Mouse (Mus musculus): ENCODE measurements at regions not wholly inside any gene's neighbourhood (a gene's known extent, or its start where the extent isn't known, plus 50 kb on each side); places are given as distances from the start of the nearest gene placed in this dataset.
"Not testable (repeated sequence)": the region's sequence is repeated elsewhere in the genome, so short reads cannot be mapped to it uniquely, and the experiment has no call there.

DNA sequence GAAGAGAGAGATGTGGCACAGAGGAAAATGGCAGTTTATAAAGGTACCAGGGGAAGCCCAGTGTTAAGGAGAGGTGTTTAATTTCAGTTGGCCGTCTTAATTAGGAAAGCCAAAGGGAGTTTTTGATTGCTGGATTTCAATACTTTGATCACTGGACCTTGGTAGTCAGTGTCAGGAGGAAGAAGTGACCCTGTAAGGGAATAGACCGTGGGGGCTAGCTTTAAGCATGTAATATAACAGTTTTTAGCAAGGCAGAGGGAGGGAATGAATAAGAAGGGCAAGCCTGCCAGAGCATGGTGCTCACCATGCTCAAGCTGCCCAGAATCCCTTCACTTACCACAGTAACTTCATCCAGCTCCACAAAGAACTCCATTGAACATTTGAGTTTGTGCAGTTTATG is 437.1 kb downstream of the Epm2a start:
- no peak for ATAC-seq (ENCODE audit: low read depth)
- WGBS (ENCODE audit: insufficient replicate concordance) = 43% methylated on average over 2 of the region's 2 CpGs
- H3K4me1 ChIP-seq (ENCODE audit: control insufficient read depth, low read depth, low read length) = no peaks in the 10 kb centered on the region

DNA sequence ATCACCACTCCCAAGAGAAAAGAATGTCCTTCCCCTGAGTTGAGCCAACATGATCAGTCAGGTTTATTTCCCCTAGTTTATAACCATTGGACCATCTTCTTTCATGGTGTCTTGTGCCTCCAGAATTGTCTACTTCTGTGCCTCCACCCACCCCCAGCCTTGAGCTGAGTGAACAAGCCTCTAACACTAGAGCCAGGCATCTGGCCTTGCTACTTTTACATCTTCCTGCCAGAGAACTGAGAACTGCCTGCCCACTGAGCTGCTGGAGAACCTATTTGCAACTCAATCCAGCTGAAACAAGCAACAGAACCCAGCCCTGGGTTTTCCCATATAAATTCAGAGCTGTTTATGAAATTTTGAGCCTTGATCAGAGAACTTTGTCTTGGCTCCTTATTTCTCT is 444.0 kb downstream of the Epm2a start:
- H3K9ac ChIP-seq (ENCODE audit: low read depth, low read length) = no peak overlapping the region
- H3K4me2 ChIP-seq (ENCODE audit: low read depth, low read length) = no peak overlapping the region
- no peaks in the 10 kb centered on the region for H3K9me3 ChIP-seq (replicated peaks; ENCODE audit: control insufficient read depth, low read length)
- H3K27ac ChIP-seq (ENCODE audit: low read length) = no peak overlapping the region
- no peaks in the 10 kb centered on the region for H3K4me1 ChIP-seq (ENCODE audit: control insufficient read depth, low read depth, low read length)
- no peak for ATAC-seq (ENCODE audit: low read depth)
- no peak overlapping the region for H3K4me3 ChIP-seq (ENCODE audit: low read depth, low read length)
- H3K27me3 ChIP-seq (ENCODE audit: control insufficient read depth, insufficient read depth, low read depth, low read length) = no peaks in the 10 kb centered on the region
- H3K36me3 ChIP-seq (ENCODE audit: control insufficient read depth, insufficient read depth) = no peaks in the 10 kb centered on the region

More for the DNA sequence above, 437.1 kb downstream of the Epm2a start:
- no peak overlapping the region for H3K4me3 ChIP-seq (ENCODE audit: low read depth, low read length)
- no peak overlapping the region for H3K9ac ChIP-seq (ENCODE audit: low read depth, low read length)
- H3K4me2 ChIP-seq (ENCODE audit: low read depth, low read length) = no peak overlapping the region
- no peaks in the 10 kb centered on the region for H3K36me3 ChIP-seq (ENCODE audit: control insufficient read depth, insufficient read depth)
- no peak overlapping the region for H3K27ac ChIP-seq (ENCODE audit: low read length)
- H3K27me3 ChIP-seq (ENCODE audit: control insufficient read depth, insufficient read depth, low read depth, low read length) = no peaks in the 10 kb centered on the region
- no peaks in the 10 kb centered on the region; the same call in 1 of the 2 replicates for H3K9me3 ChIP-seq (replicated peaks; ENCODE audit: control insufficient read depth, low read length)

- no peak for ATAC-seq (ENCODE audit: low read depth)
- WGBS (ENCODE audit: insufficient replicate concordance) = 60% methylated on average over 3 of the region's 3 CpGs
- Histone ChIP-seq H3K4me3 (ENCODE audit: low read depth, low read length) (no peak overlapping the region), H3K4me1 (ENCODE audit: control insufficient read depth, low read depth, low read length) (no peaks in the 10 kb centered on the region), H3K27me3 (ENCODE audit: control insufficient read depth, insufficient read depth, low read depth, low read length) (no peaks in the 10 kb centered on the region), H3K4me2 (ENCODE audit: low read depth, low read length) (no peak overlapping the region), H3K36me3 (ENCODE audit: control insufficient read depth, insufficient read depth) (no peaks in the 10 kb centered on the region), H3K9me3 (replicated peaks; ENCODE audit: control insufficient read depth, low read length) (no peaks in the 10 kb centered on the region), H3K27ac (ENCODE audit: low read length) (no peak overlapping the region), H3K9ac (ENCODE audit: low read depth, low read length) (no peak overlapping the region)
Observed at GRCm38 (mm10) chr10:11799510-11799909, 456.3 kb downstream of the Epm2a start.

- ATAC-seq (ENCODE audit: low read depth); H3K27me3 ChIP-seq (ENCODE audit: control insufficient read depth, insufficient read depth, low read depth, low read length); H3K4me2 ChIP-seq (ENCODE audit: low read depth, low read length); H3K27ac ChIP-seq (ENCODE audit: low read length); H3K36me3 ChIP-seq (ENCODE audit: control insufficient read depth, insufficient read depth); H3K9ac ChIP-seq (ENCODE audit: low read depth, low read length); H3K4me1 ChIP-seq (ENCODE audit: control insufficient read depth, low read depth, low read length); H3K4me3 ChIP-seq (ENCODE audit: low read depth, low read length); H3K9me3 ChIP-seq (replicated peaks; ENCODE audit: control insufficient read depth, low read length): not testable (repeated sequence)
- 66% methylated on average over 13 of the region's 13 CpGs for WGBS (ENCODE audit: insufficient replicate concordance)
Observed at GRCm38 (mm10) chr10:11801372-11802230, 458.4 kb downstream of the Epm2a start.

DNA sequence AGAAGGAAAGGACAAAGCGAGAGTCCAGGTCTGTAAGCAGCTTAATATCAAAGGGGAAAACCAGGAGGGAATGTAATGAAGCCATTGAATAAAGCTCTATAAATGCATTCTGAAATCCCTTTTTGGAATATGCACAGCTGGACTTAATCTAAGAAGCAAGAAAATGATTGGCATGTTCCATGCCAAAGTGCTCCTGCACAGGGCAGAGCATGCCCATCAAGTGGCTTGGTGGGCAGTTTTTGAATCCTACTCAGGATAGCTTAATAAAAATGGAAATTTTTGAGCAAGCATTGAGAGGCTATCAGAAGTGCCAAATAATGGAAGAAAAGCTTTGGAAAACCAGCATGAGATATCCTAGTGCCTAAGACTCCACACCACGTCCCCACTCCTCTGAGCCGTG is 466.1 kb downstream of the Epm2a start:
- ATAC-seq (ENCODE audit: low read depth) = no peak
- no peak overlapping the region for H3K9ac ChIP-seq (ENCODE audit: low read depth, low read length)
- 41% methylated on average over 3 of the region's 3 CpGs for WGBS (ENCODE audit: insufficient replicate concordance)

GRCm38 (mm10) chr10:11822418-11822959 is 479.3 kb downstream of the Epm2a start:
- no peak overlapping the region for H3K4me3 ChIP-seq (ENCODE audit: low read depth, low read length)
- no peak overlapping the region for H3K4me2 ChIP-seq (ENCODE audit: low read depth, low read length)
- H3K4me1 ChIP-seq (ENCODE audit: control insufficient read depth, low read depth, low read length) = no peaks in the 10 kb centered on the region
- no peaks in the 10 kb centered on the region for H3K36me3 ChIP-seq (ENCODE audit: control insufficient read depth, insufficient read depth)
- no peaks in the 10 kb centered on the region for H3K9me3 ChIP-seq (replicated peaks; ENCODE audit: control insufficient read depth, low read length)
- no peak overlapping the region for H3K9ac ChIP-seq (ENCODE audit: low read depth, low read length)
- no peak for ATAC-seq (ENCODE audit: low read depth)
- no peak overlapping the region for H3K27ac ChIP-seq (ENCODE audit: low read length)
- 45% methylated on average over 3 of the region's 3 CpGs for WGBS (ENCODE audit: insufficient replicate concordance)
- no peaks in the 10 kb centered on the region for H3K27me3 ChIP-seq (ENCODE audit: control insufficient read depth, insufficient read depth, low read depth, low read length)

More for the DNA sequence above, 466.1 kb downstream of the Epm2a start:
- Histone ChIP-seq H3K4me2 (ENCODE audit: low read depth, low read length) (no peak overlapping the region), H3K27ac (ENCODE audit: low read length) (no peak overlapping the region), H3K4me1 (ENCODE audit: control insufficient read depth, low read depth, low read length) (no peaks in the 10 kb centered on the region), H3K27me3 (ENCODE audit: control insufficient read depth, insufficient read depth, low read depth, low read length) (no peaks in the 10 kb centered on the region), H3K36me3 (ENCODE audit: control insufficient read depth, insufficient read depth) (no peaks in the 10 kb centered on the region), H3K9me3 (replicated peaks; ENCODE audit: control insufficient read depth, low read length) (no peaks in the 10 kb centered on the region), H3K4me3 (ENCODE audit: low read depth, low read length) (no peak overlapping the region)

DNA sequence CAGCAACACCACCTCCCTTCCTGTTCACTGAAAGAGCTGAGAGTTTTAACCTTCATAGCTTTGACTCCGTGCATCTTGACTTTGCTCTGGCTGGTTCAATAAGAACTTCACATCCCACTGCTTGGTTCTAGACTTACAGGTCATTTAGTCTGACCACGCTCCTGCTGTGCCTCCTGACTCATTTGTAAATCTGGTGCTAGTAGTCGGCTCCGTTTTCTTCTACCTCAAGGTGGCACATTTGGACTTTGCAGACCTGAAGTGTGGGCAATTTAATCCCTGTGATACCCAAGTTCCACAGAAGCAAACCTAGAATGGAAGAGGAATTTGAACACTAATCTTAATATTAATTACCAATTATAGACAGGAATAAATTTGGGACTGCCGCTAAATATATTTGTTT is 497.9 kb downstream of the Epm2a start:
- no peak overlapping the region for H3K9ac ChIP-seq (ENCODE audit: low read depth, low read length)
- H3K27ac ChIP-seq (ENCODE audit: low read length) = no peak overlapping the region
- H3K4me1 ChIP-seq (ENCODE audit: control insufficient read depth, low read depth, low read length) = no peaks in the 10 kb centered on the region
- H3K4me2 ChIP-seq (ENCODE audit: low read depth, low read length) = no peak overlapping the region
- WGBS (ENCODE audit: insufficient replicate concordance) = 55% methylated on average over 5 of the region's 5 CpGs
- no peak for ATAC-seq (ENCODE audit: low read depth)
- no peak overlapping the region for H3K4me3 ChIP-seq (ENCODE audit: low read depth, low read length)
- H3K9me3 ChIP-seq (replicated peaks; ENCODE audit: control insufficient read depth, low read length) = no peaks in the 10 kb centered on the region
- H3K36me3 ChIP-seq (ENCODE audit: control insufficient read depth, insufficient read depth) = no peaks in the 10 kb centered on the region
- no peaks in the 10 kb centered on the region for H3K27me3 ChIP-seq (ENCODE audit: control insufficient read depth, insufficient read depth, low read depth, low read length)

GRCm38 (mm10) chr10:11841494-11841893 is 498.3 kb downstream of the Epm2a start:
- 73% methylated on average over 7 of the region's 7 CpGs for WGBS (ENCODE audit: insufficient replicate concordance)

GRCm38 (mm10) chr10:11846141-11846540 is 502.9 kb downstream of the Epm2a start:
- ATAC-seq (ENCODE audit: low read depth) = no peak
- WGBS (ENCODE audit: insufficient replicate concordance) = 52% methylated on average over 1 of the region's 1 CpGs
- Histone ChIP-seq H3K27me3 (ENCODE audit: control insufficient read depth, insufficient read depth, low read depth, low read length) (no peaks in the 10 kb centered on the region), H3K4me3 (ENCODE audit: low read depth, low read length) (no peak overlapping the region), H3K4me2 (ENCODE audit: low read depth, low read length) (no peak overlapping the region), H3K36me3 (ENCODE audit: control insufficient read depth, insufficient read depth) (no peaks in the 10 kb centered on the region), H3K4me1 (ENCODE audit: control insufficient read depth, low read depth, low read length) (no peaks in the 10 kb centered on the region), H3K9ac (ENCODE audit: low read depth, low read length) (no peak overlapping the region), H3K9me3 (replicated peaks; ENCODE audit: control insufficient read depth, low read length) (no peaks in the 10 kb centered on the region), H3K27ac (ENCODE audit: low read length) (no peak overlapping the region)

More at GRCm38 (mm10) chr10:11841494-11841893, 498.3 kb downstream of the Epm2a start:
- no peaks in the 10 kb centered on the region for H3K27me3 ChIP-seq (ENCODE audit: control insufficient read depth, insufficient read depth, low read depth, low read length)
- H3K4me2 ChIP-seq (ENCODE audit: low read depth, low read length) = no peak overlapping the region
- no peaks in the 10 kb centered on the region for H3K36me3 ChIP-seq (ENCODE audit: control insufficient read depth, insufficient read depth)
- H3K27ac ChIP-seq (ENCODE audit: low read length) = no peak overlapping the region
- ATAC-seq (ENCODE audit: low read depth) = no peak
- H3K4me1 ChIP-seq (ENCODE audit: control insufficient read depth, low read depth, low read length) = no peaks in the 10 kb centered on the region
- H3K9me3 ChIP-seq (replicated peaks; ENCODE audit: control insufficient read depth, low read length) = no peaks in the 10 kb centered on the region
- no peak overlapping the region for H3K4me3 ChIP-seq (ENCODE audit: low read depth, low read length)
- no peak overlapping the region for H3K9ac ChIP-seq (ENCODE audit: low read depth, low read length)
